Mouse (Mus musculus) ovary, postnatal 36 days (tissue): ENCODE measurements around the gene Dpm2.

Experiments used
- DNase-seq: peaks from one replicate; pipeline ENCODE4 v3.0.0; 2022; ENCODE audit warnings: low spot score, mixed read lengths

The Dpm2 gene

DNA sequence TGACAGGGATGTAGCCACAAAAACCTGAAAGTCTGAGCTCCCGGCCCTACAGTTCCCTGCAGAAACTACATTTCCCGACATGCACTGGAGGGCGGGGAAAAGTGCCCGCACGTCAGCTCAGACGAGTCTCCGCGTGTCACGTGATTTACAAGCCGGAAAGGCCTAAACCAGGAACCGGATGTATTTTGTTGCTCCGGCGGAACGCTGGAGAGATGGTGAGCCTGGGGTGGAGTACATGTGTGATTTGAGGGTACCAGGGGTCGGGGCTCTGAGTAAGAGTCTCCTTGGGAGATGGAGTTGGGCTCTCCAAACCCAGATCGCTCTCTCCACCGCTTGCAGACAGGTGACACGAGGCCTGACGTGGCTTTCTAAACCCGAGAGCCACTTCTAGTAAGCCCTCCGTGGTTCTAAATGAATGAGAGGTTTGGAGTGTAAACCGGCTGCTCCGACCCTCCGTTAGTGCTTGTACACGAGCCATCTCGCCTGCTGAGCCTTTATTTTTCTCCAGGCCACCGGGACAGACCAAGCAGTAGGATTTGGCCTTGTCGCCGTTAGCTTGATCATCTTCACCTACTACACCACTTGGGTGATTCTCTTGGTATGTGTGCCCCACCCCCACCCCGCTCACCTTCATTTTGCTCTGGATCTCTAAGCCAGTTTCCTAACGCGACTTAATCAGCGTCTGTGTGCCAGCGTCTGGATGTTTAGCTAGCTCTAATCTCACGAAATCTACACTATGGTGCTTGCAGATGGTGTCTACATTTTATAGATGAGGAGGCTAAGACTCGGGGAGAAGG lies at the start of gene Dpm2:
Gene Dpm2 (plus strand): TSS at position 161 of the 797 bp plus-strand sequence.
- DNase-seq: peak; percentile 83

DNA sequence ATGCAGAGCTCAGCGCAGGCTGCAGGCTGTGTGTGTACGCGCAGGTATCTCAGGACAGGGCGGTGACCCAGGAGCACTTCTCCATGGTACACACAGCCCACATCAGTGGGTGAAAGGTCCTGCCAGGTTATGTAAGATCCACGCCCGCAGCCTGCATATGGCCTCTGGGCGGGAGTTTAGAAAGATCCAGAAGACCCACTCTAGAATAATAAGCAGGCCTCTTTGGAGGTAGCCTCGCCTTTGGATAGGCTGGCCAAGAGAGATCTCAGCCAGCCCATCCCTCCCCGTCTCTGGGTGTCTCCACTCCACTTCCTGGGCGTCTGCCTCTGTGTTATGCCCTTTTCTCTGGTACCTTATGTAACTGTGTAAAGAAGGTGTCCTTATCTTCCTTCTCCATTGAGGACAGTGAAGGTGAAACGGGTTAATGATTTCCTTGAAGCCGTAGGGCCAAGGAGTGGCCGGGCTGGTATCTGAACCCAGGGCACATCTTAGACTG lies 46.1 kb upstream of the Dpm2 start:
- no peak for DNase-seq

DNA sequence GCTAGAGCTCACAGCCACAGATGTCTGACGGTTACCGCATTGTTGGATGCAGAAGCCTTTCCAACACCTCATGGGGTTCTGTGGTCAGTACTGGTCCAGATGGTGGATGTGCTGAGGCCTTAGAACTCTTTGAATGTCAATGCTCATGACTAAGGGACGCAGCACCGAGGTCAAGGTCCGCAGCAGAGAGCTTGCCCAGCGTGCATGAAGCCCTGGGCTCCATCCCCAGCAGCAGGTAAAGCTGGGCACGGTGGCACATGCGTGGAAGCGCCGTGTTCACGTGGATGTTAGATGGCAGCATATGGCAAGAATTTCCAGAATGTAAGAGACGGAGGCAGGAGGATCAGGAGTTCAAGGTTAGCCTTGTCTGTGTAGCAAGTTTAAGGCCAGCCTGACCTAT lies 44.8 kb upstream of the Dpm2 start:
- no peak for DNase-seq

DNA sequence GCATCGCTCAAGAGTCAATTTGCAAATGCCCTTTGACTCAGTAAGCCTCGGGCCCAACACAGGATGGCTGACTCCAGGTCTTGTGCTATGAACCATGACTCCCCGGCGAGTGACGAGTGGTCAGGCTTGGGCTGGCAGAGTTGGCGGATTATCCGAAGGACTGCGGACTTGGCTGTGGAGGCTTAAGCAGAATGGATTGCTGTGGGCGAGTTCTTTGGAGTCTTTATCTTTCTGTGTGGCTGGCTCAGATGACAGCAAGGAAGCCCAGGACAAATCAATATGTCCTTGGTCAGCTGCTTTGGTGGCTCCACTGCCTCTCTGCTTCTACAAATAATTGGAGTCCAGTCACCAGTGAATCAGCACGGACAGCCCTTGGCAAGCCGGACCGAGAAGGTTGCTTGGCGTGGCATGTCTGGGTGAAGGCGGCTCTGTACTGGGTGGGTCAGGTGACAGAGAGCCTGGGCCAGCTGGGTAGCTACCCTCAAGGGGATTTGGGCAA lies 43.1 kb upstream of the Dpm2 start:
- no peak for DNase-seq

DNA sequence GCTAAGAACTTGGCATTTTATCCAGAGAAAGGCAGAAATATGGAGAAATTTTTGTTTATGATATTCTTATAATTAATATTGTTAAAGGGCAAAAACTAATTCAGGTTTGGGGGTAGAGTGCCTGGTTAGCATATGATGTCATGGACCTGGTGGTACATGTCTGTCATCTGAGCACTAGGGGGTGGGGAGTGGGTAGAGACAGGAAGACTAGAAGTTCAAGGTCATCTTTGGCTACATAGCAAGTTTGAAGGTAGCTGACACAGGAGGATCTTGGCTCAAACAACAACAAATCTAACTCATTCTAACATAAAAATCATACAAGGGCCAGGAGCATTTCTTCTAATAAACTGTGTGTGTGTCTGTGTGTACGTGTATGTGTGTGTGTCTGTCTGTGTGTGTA lies 42.3 kb upstream of the Dpm2 start:
- no peak for DNase-seq

DNA sequence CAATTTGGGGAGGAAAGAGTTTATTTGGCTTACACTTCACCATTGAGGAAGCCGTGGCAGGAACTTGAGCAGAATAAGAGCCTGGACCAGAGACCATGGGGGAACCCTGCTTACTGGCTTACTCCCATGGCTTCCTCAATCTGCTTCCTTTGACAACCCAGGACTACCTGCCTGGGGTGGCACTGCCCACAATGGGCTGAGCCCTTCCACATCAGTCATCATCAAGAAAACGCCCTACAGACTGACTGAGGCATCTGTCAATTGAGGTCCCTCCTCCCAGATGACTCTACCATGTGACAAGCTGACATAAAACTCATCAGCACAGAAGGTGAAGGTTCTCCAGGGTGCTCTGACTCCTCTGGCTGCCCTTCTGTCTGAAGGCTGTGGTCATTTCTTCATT lies 40.2 kb upstream of the Dpm2 start:
- DNase-seq: no peak

DNA sequence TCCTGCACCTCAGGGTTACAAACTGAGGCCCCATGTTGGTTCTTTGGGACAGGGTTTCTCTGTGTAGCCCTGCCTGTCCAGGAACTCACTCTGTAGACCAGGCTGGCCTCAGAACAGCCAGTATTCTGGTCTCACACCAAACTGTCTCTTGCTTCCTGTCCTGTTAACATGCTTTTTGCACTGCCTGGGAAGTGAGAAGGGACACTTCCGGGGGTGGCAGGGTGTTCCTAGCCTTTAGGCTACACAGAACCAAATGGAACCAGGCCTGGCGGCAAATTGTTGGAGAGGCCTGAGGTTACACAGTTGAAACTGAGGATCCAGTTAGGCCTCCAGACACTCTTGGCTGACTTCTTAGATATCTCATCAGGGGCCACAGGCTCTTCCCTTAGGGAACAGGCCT lies 37.5 kb upstream of the Dpm2 start:
- no peak for DNase-seq

DNA sequence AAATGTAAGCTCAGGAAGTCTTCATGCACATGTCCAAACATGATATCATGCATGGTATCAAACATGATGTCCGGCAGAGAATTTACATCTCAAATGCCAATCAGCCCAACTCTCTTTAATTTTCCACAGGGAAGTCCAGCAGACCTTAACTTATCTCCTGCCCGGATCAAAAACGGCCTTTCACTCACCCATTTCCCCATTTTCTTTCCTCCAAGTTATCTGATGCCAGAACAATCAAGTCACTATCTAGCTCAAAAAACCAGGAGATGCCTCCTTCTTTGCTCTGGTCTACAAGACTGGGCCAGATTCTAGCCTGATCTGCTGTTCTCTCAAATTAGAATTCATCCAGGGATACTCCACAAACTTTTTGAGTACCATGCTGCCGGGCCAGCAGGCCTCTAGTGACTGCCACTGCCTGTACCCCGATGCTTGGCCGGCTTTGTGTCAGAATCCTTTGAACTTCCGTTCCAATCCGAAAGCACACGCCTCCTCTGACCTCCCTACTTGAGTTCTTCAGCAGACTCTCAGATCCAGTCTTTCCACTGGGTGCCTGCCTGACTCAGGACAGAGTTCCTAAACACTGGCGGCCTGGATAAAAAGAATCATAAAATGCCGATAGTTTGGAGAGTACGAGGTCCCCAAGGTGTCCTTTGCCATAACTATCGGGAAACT lies 36.5 kb upstream of the Dpm2 start:
- peak; percentile 24 for DNase-seq

DNA sequence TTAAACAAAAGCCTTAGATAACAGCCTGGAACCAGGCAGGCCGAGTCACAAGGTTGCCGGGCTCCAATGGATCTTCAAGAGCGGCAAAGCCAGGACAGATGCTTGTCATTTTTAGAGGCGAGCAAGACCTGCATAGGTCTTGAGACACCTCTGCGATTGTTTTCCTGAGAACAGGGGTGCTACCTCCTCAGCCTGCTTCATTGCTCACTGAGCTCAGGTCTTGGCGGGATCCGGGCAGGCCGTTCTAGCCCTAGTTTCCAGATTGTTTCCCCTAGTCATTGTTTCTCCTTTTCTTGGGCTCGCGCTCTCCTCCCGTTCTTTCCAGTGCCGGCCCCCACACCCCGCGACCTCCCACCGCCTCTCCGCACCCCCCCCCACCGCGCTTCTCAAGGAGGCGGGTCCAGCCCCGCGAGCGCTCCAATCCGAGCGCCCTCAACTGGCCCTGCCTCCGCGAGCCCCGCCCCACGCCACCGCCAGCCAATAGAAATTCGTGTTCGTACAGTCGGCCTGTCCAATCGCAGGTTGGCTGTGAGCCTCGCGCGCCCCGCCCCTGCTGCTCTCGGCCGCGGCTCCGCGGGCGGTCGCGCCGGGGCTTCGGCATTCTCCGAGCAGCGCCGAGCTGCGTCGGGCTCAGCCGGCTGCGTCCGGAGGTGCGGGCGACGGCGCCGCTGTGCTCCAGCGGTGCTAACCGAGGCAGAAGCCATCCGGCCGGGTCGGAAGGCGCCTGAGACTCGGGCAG lies 35.8 kb upstream of the Dpm2 start, which contains the start of gene Fam102a:
Gene Fam102a (plus strand): TSS at position 600 of the 739 bp plus-strand sequence.
- DNase-seq: peak; percentile 99

DNA sequence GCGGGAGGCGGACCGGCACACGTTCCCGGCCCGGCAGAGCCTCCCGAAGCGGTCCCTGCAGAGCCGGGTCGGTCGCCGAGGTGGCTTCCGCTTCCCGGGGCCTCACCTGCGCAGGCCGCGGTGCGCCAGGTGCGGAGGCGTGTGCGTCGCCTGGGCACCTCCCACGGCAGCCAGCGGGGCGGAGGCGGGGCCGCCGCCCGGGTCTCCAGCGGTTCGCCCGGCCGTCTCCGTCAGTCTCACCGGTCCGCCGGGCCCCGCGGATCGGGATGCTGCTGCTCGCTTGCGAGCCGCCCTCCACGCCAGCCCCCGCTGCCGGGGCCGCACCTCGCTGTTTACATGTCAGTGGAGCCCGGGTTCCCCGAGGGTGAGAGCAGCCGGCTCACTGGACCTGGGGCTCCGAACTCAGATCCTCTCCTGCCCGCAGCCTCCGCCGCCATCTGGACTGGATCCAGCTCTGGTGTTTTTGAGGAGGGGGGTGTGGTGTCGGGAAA lies 35.1 kb upstream of the Dpm2 start:
- peak; percentile 68 for DNase-seq

DNA sequence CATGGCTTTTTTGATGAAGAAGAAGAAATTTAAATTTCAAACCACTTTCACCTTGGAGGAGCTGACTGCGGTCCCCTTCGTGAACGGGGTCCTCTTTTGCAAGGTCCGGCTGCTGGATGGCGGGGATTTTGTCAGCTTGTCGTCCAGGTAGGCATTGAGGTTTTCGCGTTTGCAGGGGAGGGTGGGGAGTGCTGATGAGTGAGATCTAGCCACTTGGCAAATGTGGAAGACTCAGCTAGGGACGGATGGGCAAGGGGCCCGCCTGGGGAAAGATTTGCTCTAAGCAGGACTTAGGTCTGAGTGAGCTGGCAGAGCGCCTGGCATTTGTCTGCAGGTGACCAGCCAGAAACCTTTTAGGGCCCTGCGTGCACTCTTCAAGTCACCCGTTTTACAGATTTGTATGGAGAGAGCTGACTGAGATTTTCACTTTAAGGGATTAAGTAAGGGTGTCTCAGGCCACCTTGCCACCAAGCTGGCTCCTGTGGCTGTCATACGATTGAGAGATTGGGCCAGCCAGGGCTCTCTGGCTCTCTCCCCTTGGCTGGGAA lies 34.5 kb upstream of the Dpm2 start:
- peak; percentile 32 for DNase-seq

DNA sequence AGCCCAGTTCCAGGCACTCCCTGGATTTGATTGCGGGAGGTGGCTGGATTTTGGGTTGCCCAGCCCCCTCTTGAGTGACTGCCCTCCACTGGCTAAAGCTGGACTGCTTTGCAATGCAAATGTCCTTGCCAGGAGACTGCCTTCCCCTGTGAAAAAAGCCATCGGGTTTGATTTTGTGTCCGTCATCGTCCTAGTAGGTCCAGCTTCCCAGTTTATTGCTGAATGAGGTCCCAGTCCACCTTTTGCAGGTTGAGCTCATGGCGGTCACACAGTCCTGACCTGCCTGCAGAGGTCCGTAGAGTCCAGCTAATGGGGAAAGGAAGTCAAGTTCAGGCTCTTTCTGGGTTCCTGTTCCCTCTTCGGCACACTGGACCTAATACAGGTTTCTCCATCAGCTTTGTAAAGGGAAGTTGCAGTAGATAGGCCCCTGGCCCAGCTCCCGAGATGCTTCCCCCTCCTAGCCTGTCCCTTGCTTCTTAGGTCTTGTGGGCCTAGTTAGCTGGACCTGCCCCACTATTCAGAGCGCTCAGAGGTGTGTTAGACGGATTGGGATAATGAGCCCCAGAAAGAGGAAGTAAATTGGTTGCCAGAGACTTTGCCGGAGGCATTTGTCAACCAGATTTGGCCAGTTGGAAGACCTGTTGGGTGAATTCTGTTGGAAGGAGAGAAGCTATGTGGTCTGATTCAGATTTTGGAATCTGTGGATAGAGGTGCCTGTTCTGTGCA lies 33.9 kb upstream of the Dpm2 start:
- peak; percentile 44 for DNase-seq

DNA sequence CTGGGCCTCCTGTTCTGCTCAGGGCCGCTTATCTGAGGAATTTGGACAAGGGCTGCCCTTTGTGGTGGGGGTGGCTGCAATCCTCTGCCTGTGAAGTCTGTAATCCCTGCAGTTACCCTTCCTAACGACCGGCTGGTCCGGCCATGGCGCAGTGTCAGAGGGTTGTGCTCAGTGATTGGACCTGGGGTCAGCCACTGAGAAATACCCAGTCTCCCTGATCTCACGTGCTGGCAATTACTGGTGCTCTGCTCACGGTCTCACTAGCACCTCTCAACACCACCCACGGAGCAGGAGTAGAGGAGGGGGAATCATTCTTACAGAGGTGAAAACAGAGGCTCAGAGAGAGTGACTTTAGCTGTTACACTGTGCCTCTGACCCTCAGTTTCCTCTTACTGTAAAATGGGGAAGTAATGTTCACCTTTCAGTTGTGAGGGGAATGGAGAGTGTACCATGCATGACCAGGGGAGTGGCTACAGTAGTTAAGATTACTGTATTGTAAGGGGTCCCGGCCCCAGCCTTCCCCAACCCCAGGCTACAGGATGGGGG lies 33.2 kb upstream of the Dpm2 start:
- peak; percentile 23 for DNase-seq

DNA sequence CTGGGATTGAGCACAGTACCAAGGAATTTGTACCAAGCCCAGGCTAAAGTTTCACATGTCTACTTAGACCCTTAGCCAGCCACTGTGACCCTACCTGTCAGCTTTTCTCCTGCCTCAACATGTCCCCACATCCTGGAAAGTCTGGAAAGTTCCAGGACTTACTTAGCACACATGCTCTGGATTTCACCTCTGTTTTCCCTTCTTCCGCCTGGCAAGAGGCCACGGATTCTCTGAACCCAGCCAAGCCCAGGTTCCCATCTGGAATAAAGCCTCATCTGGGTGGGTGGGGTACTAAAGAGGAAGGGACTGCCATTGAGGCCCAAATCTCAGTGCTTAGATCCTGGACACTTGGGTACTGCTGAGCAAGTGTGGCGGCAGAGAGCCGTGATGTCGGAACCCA lies 32.7 kb upstream of the Dpm2 start:
- no peak for DNase-seq

DNA sequence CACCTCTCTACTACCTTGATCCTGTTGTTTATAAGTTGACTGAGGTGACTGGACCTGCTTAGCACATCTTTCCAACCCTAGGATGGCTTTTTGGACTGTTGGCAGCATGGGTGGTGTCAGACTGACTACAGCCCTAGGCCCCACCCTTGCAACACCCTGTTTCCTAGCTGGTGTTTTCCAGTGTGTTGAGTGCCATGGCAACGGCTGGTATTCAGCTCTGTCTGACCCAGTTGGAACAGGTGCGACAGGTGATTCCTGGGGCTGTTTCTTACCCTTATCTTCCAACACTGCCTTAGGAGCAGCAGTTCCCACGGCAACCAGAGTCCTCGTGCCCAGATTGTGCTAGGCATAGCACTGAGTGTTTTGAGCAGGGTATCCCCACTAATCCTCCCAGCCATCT lies 32.2 kb upstream of the Dpm2 start:
- DNase-seq: no peak

DNA sequence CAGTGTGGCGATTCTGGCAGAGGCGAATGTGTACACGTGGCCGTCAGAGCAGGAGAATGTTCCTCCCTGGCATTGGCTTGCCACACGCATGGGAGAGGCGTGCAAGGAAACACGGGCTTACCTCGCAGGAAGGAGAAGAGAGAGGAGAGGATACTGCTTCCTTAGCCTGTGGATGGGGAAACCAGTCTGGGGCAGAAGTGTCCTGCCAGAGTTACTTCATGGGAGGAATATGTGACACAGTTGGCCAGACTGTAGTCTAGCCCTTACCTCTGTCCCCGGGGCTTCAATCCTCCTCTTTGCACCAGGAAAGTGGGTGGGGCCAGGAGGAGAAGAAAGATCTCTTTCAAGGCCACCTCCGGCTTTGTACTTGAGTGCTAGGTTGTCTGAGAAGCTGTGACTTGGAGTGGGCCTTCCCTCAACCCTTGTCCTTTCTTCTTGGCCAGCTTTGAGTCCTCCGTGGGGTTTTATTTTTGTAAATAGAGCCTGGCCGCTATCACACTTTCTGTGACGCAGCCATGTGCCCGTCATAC lies 31.1 kb upstream of the Dpm2 start:
- DNase-seq: no peak

DNA sequence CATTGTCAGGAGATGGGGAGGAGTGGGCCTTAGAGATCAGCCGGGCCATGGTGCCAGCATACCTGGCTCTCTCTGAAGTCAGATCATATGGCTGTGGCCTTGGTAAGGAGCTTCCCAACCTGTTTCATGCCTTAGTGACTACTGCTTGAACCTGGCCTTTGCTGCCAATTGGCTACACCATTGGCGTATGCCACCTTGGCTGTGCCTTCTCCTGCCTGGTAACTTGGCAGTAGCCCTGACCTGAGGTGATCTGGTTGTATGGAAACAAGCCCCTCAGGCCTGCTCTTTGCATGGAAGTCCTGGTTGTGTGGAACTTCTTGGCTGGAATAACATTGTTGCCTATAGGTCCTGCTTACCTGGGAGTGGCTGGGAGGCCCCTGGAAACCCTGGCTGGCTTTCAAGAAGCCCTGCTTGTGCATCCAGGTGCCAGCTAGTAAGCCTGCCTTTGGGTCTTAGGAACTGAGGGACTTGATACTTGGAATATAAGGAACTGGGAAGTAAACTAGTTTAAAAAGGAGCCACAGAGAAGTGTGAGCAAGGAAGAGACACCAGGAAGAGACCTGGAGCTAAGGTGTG lies 29.2 kb upstream of the Dpm2 start:
- no peak for DNase-seq

DNA sequence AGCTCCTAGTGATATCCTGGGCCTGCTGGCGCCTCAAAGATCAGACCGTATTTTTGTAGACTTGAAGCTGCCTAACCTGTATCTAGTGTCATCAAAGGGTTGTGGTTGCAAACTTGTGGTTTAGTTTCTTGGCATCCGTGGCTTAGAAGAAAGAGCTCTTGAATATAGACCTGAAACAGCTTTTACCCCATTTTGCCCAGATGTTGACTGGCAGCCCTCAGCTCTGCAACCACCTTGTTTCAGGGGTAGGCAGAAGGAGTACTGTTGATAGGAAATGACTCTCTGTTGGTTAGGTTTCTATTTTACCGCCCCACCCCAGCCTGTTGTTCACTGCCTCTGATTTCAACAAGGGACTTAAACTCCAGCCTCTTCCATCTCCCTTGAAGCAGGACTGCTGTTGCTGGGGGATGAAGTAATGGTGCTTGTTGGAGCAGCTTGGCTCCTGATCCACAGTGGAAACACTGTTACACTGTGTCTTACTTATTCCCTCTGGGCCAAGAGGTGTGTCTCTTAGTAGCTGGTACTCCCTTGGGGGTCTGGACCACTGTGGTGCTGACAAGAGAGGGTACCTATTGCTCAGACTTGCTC lies 28.6 kb upstream of the Dpm2 start:
- no peak for DNase-seq

DNA sequence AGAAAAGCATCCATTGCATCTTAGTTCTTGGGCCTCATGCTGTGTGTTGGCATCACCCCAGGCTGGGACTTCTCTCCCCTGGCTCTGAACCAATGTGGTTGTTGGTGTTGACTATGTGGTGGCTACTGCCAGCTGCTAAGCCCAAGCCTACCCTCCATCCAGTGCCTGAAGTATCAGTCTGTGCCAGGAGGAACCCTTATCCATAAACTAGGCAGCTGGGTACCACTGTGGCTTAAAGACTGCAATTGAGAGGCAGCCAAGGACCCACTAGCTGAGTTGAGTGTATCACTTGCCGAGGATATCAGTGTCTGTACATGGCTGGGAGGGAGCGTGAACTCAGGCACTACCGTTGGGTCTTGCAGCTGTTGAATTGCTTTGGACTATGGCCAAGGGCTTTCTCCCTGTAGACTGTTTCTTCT lies 27.6 kb upstream of the Dpm2 start:
- DNase-seq: no peak

DNA sequence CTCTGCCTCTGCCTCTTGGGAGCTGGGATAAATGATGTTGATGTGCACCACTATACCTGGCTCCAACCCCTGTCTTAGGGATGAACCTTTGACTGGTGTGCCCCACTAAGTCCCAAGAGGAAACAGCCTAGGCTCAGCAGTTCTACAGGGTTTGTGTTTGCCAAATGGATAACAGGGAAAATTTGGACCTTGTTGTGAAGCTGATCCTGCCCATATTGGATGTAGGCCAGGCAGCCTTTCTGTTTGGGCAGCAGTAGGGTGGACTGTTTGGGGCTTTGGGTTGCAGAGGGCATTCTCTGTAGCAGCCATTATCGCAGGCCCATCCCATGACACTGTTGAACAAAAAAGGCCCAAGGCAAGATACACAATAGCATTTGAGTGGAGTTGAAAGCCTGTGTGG lies 23.7 kb upstream of the Dpm2 start:
- no peak for DNase-seq
